Mouse (Mus musculus): ENCODE data around the gene Gm21974. TPM values are rescaled to one million over a fixed set of nuclear protein-coding genes. Genes with fewer than 3 reads are reported as not detected.
"Not testable (repeated sequence)": the region's sequence is repeated elsewhere in the genome, so short reads cannot be mapped to it uniquely, and the experiment has no call there.

The Gm21974 gene
- not detected in 3 replicates for total RNA-seq (2017)

- ATAC-seq (replicated peaks; ENCODE audit: insufficient number of reproducible peaks, low FRiP score, low TSS enrichment, poor library complexity, severe bottlenecking) = peak; percentile 92
Observed at GRCm38 (mm10) chr7:127895442-127895841, at the start of gene Gm21974, which contains the start of gene Vkorc1. Gene Gm21974 (minus strand): TSS chr7:127895454. Gene Vkorc1 (minus strand): TSS chr7:127895617.

GRCm38 (mm10) chr7:127944614-127945013, 49.4 kb upstream of the Gm21974 start:
- ATAC-seq (replicated peaks; ENCODE audit: insufficient number of reproducible peaks, low FRiP score, low TSS enrichment, poor library complexity, severe bottlenecking) = no peak

GRCm38 (mm10) chr7:127942097-127942496, 46.8 kb upstream of the Gm21974 start:
- ATAC-seq (replicated peaks; ENCODE audit: insufficient number of reproducible peaks, low FRiP score, low TSS enrichment, poor library complexity, severe bottlenecking) = not testable (repeated sequence)

GRCm38 (mm10) chr7:127936216-127936884, 41.1 kb upstream of the Gm21974 start:
- ATAC-seq (replicated peaks; ENCODE audit: insufficient number of reproducible peaks, low FRiP score, low TSS enrichment, poor library complexity, severe bottlenecking) = no peak

GRCm38 (mm10) chr7:127935748-127936159, 40.5 kb upstream of the Gm21974 start:
- ATAC-seq (replicated peaks; ENCODE audit: insufficient number of reproducible peaks, low FRiP score, low TSS enrichment, poor library complexity, severe bottlenecking) = 0 out of 2 replicates have a peak, but pooled peaks have one; percentile 8

GRCm38 (mm10) chr7:127935028-127935722, 39.9 kb upstream of the Gm21974 start:
- ATAC-seq (replicated peaks; ENCODE audit: insufficient number of reproducible peaks, low FRiP score, low TSS enrichment, poor library complexity, severe bottlenecking) = peak; percentile 98

- ATAC-seq (replicated peaks; ENCODE audit: insufficient number of reproducible peaks, low FRiP score, low TSS enrichment, poor library complexity, severe bottlenecking) = no peak
Observed at GRCm38 (mm10) chr7:127934075-127934474, 38.8 kb upstream of the Gm21974 start.

- ATAC-seq (replicated peaks; ENCODE audit: insufficient number of reproducible peaks, low FRiP score, low TSS enrichment, poor library complexity, severe bottlenecking) = no peak
Observed at GRCm38 (mm10) chr7:127932273-127933031, 37.2 kb upstream of the Gm21974 start.

- ATAC-seq (replicated peaks; ENCODE audit: insufficient number of reproducible peaks, low FRiP score, low TSS enrichment, poor library complexity, severe bottlenecking) = no peak
Observed at GRCm38 (mm10) chr7:127931351-127932135, 36.3 kb upstream of the Gm21974 start.

- no peak for ATAC-seq (replicated peaks; ENCODE audit: insufficient number of reproducible peaks, low FRiP score, low TSS enrichment, poor library complexity, severe bottlenecking)
Observed at GRCm38 (mm10) chr7:127930636-127931035, 35.4 kb upstream of the Gm21974 start.

- no peak for ATAC-seq (replicated peaks; ENCODE audit: insufficient number of reproducible peaks, low FRiP score, low TSS enrichment, poor library complexity, severe bottlenecking)
Observed at GRCm38 (mm10) chr7:127929923-127930322, 34.7 kb upstream of the Gm21974 start, which contains the start of gene Prss8. Gene Prss8 (minus strand): TSS chr7:127930104.

GRCm38 (mm10) chr7:127928596-127928995, 33.3 kb upstream of the Gm21974 start:
- ATAC-seq (replicated peaks; ENCODE audit: insufficient number of reproducible peaks, low FRiP score, low TSS enrichment, poor library complexity, severe bottlenecking) = no peak

- no peak for ATAC-seq (replicated peaks; ENCODE audit: insufficient number of reproducible peaks, low FRiP score, low TSS enrichment, poor library complexity, severe bottlenecking)
Observed at GRCm38 (mm10) chr7:127927726-127928125, 32.5 kb upstream of the Gm21974 start.

- no peak for ATAC-seq (replicated peaks; ENCODE audit: insufficient number of reproducible peaks, low FRiP score, low TSS enrichment, poor library complexity, severe bottlenecking)
Observed at GRCm38 (mm10) chr7:127926846-127927245, 31.6 kb upstream of the Gm21974 start.

GRCm38 (mm10) chr7:127926066-127926465, 30.8 kb upstream of the Gm21974 start:
- ATAC-seq (replicated peaks; ENCODE audit: insufficient number of reproducible peaks, low FRiP score, low TSS enrichment, poor library complexity, severe bottlenecking) = no peak

GRCm38 (mm10) chr7:127925252-127925651, 30.0 kb upstream of the Gm21974 start:
- no peak for ATAC-seq (replicated peaks; ENCODE audit: insufficient number of reproducible peaks, low FRiP score, low TSS enrichment, poor library complexity, severe bottlenecking)

- no peak for ATAC-seq (replicated peaks; ENCODE audit: insufficient number of reproducible peaks, low FRiP score, low TSS enrichment, poor library complexity, severe bottlenecking)
Observed at GRCm38 (mm10) chr7:127923714-127924113, 28.5 kb upstream of the Gm21974 start.

GRCm38 (mm10) chr7:127922451-127923275, 27.4 kb upstream of the Gm21974 start:
- ATAC-seq (replicated peaks; ENCODE audit: insufficient number of reproducible peaks, low FRiP score, low TSS enrichment, poor library complexity, severe bottlenecking) = peak; percentile 77

All from monocyte, adult 5-6 weeks (primary cell).